Mouse (Mus musculus): Measurements from ENCODE around the gene Ilf2.

DNA sequence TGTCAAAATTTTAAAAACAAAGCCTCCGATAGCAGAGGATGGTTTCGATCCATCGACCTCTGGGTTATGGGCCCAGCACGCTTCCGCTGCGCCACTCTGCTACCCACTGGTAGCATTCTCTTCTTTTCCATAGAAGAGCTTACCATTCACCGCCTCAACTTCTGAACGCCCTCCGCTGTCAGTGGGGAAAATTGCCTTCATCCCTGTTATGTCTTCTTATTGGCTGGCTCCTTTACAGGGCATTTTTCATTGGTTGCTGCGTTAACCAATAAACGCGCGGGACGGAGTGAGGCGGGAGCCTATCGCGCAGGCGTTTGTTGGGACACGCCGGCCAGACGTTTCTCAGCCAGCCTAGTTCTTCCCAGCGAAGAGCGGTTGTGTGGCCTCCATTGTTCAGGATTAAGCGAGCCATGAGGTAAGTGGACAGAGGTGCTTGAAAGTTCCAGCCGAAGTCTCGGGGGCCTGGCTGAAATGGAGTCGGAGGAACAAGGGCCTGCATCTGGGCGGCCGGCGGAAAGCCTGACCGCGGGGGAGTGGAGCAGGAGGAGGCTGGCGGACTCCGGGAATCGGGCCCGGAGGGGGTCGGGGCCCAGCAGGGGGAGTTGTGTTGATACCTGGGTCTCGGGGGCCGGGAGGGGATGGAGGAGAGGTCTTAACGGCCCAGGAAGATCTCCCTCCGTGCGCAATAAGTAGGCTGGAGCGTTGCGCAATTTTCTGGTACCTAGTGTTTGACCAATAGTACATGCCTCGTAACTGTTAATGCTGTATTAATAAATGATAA lies at the start of gene Ilf2:
- TF ChIP-seq CTCF (IDR thresholded peaks at IDR 0.05; ENCODE audit: borderline replicate concordance, control insufficient read depth, extremely low read depth, insufficient read depth, low read length, poor library complexity) (peak; percentile 19; the same call in 1 of the 2 replicates), POLR2A (IDR thresholded peaks at IDR 0.05; ENCODE audit: control insufficient read depth, extremely low read depth, insufficient read depth, low read length, poor library complexity) (peak; percentile 42; the same call in 1 of the 2 replicates)
